Mouse (Mus musculus): ENCODE measurements around the gene Hsf5. TPM values are rescaled to one million over a fixed set of nuclear protein-coding genes. Genes with fewer than 3 reads are reported as not detected.

The Hsf5 gene
- polyA plus RNA-seq, 1 experiment from 2014 or later, result 0.04 TPM

DNA sequence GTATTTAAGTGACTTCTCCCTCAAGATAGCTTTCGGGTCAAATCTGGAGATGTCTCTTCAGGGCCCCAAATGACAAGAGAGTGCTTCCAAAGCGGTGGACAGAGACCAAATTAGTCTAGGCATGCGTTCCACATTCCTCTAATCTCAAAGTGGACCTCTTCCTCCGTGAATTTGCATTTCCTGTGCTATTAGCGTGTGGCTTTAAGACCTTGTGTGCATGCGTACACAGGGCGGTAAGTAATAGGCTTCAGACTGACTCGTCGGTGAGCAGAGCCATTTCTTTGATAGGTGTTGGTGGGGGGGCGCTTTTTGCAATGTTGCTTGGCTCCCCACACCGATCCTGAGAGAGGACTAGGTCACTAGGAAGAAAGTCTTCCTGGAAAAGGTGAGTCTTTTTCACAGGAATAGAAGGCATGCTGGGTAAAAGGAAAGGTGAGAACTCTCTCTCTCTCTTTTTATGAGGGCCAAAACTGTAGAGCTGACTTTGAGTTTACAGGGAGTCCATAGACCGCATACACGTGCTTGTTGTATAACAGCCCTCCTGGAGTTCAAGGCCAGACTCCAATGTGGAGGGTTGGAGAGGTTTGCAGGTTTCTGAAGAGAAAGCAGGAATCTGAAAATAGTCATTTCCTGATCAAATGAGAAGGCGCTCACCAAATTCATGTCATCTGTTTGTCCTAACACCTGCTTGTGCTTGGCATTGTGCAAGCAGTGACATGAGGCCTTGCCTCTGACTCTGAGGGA is 85.1 kb downstream of the Hsf5 start:
- no peak for ATAC-seq
- in situ Hi-C loops (cut with MboI; ENCODE audit: low pct_unique_long_range_greater_than_20kb), result no loop called here
- CTCF ChIA-PET, result interaction anchor here (0.8 to 1.7 kb wide), 2 partner anchors 11 to 39 kb away, joined by 3 to 7 read pairs; partner anchors contain the start of gene Rnf43
- POLR2A ChIA-PET, result interaction anchor here (0.7 kb wide), 1 partner anchor 62 kb away, joined by 3 read pairs; no protein-coding TSS in a partner anchor
- no peaks in the 10 kb centered on the region for H3K27me3 ChIP-seq
- no peak for DNase-seq (ENCODE audit: low read depth, low spot score)
- TF ChIP-seq CTCF (IDR thresholded peaks at IDR 0.05), result no peak

DNA sequence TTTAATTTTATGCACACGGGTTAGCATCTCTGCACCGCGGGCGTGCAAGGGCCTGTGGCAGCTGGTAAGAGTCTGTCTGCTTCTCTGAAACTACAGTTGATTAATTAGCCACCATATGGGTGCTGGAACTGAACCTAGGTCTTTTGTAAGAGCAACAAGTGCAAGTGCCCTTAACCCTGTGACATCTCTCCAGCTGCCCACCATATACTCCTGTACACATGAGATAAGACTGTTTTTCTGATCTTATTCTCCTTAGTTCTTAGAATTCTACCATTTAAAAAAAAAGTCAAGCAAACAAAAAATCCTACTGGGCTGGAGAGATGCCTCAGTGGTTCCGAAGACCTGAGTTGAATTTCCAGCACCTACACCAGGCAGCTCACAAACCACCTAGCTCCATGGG is 86.7 kb downstream of the Hsf5 start:
- ATAC-seq (no peak), DNase-seq (ENCODE audit: low read depth, low spot score) (no peak)
- POLR2A ChIA-PET, result no interaction called here
- TF ChIP-seq CTCF (IDR thresholded peaks at IDR 0.05), result no peak
- H3K27me3 ChIP-seq, result no peaks in the 10 kb centered on the region
- in situ Hi-C loops (cut with MboI; ENCODE audit: low pct_unique_long_range_greater_than_20kb), result no loop called here
- CTCF ChIA-PET, result no interaction called here

DNA sequence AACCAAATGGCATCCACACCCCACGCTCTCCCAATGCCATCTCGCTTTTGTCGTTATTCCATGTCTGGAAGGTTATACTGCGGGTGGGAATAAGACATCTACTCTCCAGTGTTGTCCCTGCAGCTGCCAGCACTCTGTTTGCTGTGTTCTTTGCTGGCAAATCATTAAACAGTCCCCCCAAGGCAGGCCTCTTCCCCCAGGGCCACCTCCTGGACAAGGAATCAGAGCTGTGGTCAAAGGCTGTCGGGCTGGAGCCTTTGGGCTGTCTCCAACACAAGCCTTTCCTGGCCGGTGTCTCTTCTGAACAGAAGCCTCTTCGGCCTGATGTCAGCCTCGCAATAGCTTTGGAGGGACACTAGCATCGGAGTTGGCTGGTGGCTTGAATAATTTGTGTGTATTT is 87.3 kb downstream of the Hsf5 start:
- no peak for ATAC-seq
- ChIA-PET POLR2A (no interaction called here), CTCF (interaction anchor here (1.0 kb wide), 1 partner anchor 42 kb away, joined by 3 read pairs; the partner anchor contains the start of gene Rnf43)
- DNase-seq (ENCODE audit: low read depth, low spot score), result no peak
- TF ChIP-seq CTCF (IDR thresholded peaks at IDR 0.05), result no peak
- H3K27me3 ChIP-seq, result no peaks in the 10 kb centered on the region
- in situ Hi-C loops (cut with MboI; ENCODE audit: low pct_unique_long_range_greater_than_20kb), result no loop called here

DNA sequence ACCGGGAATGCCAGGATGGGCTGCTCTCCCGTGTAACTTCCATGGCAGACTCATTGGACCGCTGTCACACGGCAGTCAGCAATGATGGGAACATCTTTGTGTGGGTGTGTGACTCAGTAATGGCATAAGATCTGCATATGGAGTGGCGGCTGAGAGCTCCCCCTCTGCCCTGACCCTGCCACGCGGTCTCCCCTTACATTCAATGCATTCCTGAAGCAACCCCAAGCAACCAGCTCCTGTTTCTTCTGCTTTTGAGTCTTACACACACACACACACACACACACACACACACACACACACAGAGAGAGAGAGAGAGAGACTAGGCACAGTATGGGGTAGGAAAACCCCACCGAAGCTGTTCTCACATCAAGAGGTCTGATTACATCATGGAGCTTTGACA is 90.6 kb downstream of the Hsf5 start:
- H3K27me3 ChIP-seq, result no peaks in the 10 kb centered on the region
- no peak for TF ChIP-seq CTCF (IDR thresholded peaks at IDR 0.05)
- ATAC-seq (no peak), DNase-seq (ENCODE audit: low read depth, low spot score) (no peak)
- in situ Hi-C loops (cut with MboI; ENCODE audit: low pct_unique_long_range_greater_than_20kb), result no loop called here
- CTCF ChIA-PET, result interaction anchor here (1.7 kb wide), 1 partner anchor 13 kb away, joined by 4 read pairs; no protein-coding TSS in a partner anchor
- POLR2A ChIA-PET, result no interaction called here

DNA sequence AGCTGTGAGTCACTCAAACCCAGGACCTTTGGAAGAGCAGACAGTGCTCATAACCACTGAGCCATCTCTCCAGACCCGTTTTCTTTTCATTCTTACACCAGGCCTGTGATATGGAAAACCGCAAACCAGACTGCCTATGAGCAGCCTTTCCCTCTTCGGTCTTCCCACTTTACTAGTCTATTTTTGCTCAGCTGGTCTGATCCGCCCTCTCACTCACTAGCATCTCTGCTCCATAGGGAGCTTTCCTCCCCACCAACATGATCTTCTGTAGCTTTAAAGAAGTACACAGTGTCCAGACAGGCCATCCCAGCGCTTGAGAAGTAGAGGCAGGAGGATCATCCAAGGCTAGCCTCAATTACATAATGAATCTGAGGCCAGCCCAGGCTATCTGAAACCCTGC is 92.0 kb downstream of the Hsf5 start:
- POLR2A ChIA-PET, result no interaction called here
- no peak for TF ChIP-seq CTCF (IDR thresholded peaks at IDR 0.05)
- in situ Hi-C loops (cut with MboI; ENCODE audit: low pct_unique_long_range_greater_than_20kb), result no loop called here
- ATAC-seq (no peak), DNase-seq (ENCODE audit: low read depth, low spot score) (no peak)
- CTCF ChIA-PET, result no interaction called here
- H3K27me3 ChIP-seq, result no peaks in the 10 kb centered on the region

Other genes starting within 250 kb of the Hsf5 start
- gene Rad51c, start 212.2 kb upstream of the Hsf5 start, polyA plus RNA-seq (2021), result 7.6 TPM
- gene Tex14, start 212.1 kb upstream of the Hsf5 start, polyA plus RNA-seq (2021), result 0.24 TPM
- gene Gm11492, start 50.5 kb upstream of the Hsf5 start, polyA plus RNA-seq (2021), result not detected
- 458 TPM for gene Sept4, start 48.3 kb upstream of the Hsf5 start, polyA plus RNA-seq (2021)
- gene Mtmr4, start 25.0 kb upstream of the Hsf5 start, polyA plus RNA-seq (2021), result 53.2 TPM
- 6.0 TPM for gene Rnf43, start 45.6 kb downstream of the Hsf5 start, polyA plus RNA-seq (2021)
- 99.6 TPM for gene Supt4a, start 120.4 kb downstream of the Hsf5 start, polyA plus RNA-seq (2021)
- 9.5 TPM for gene Tspoap1, start 143.4 kb downstream of the Hsf5 start, polyA plus RNA-seq (2021)
- not detected for gene Mpo, start 176.4 kb downstream of the Hsf5 start, polyA plus RNA-seq (2021)
- not detected for gene Lpo, start 211.1 kb downstream of the Hsf5 start, polyA plus RNA-seq (2021)
- gene Mks1, start 236.1 kb downstream of the Hsf5 start, polyA plus RNA-seq (2021), result 6.0 TPM